Mouse (Mus musculus): ENCODE results near the gene Eme1. TPM values are rescaled to one million over a fixed set of nuclear protein-coding genes. Genes with fewer than 3 reads are reported as not detected.
A peak's percentile ranks its signal among the peaks of the same experiment; 100 is the strongest.
"Not testable (repeated sequence)": the region's sequence is repeated elsewhere in the genome, so short reads cannot be mapped to it uniquely, and the experiment has no call there.

Gene Eme1
- polyA plus RNA-seq (2014; fragmentation: Nextera tagmentation; extraction: Ambion mirVana) = 33.9 and 37.4 TPM in 2 replicates

GRCm38 (mm10) chr11:94653663-94654436, at the start of gene Eme1, which contains the start of gene Mrpl27:
Gene Eme1, minus strand, starts transcription at chr11:94653964.
Gene Mrpl27, plus strand, starts transcription at chr11:94653767.
- ATAC-seq (ENCODE audit: low FRiP score) = peak; percentile 92
- under 1% methylated on average over 32 of the region's 32 CpGs for WGBS
- peak within 1 kb of the TSS; percentile 73 for H3K9ac ChIP-seq (ENCODE audit: low read depth, low read length)
- peak within 1 kb of the TSS; percentile 63 for H3K4me3 ChIP-seq (ENCODE audit: low read depth, low read length)
- H3K36me3 ChIP-seq (ENCODE audit: control insufficient read depth, insufficient read depth, low read length) = no peaks in the 10 kb centered on the region
- H3K27me3 ChIP-seq (ENCODE audit: control insufficient read depth, insufficient read depth, low read length) = no peaks in the 10 kb centered on the region
- DNase-seq (ENCODE audit: low spot score) = peak; percentile 88
- no peaks in the 10 kb centered on the region for H3K9me3 ChIP-seq (ENCODE audit: control insufficient read depth, low read length)
- H3K4me2 ChIP-seq (replicated peaks; ENCODE audit: low read depth, low read length) = peak within 1 kb of the TSS; percentile 71
- no peaks in the 10 kb centered on the region for H3K4me1 ChIP-seq (replicated peaks; ENCODE audit: control insufficient read depth, insufficient read depth, low read length)
- H3K27ac ChIP-seq (ENCODE audit: low read depth, low read length) = peak within 1 kb of the TSS; percentile 89

- 62% methylated on average over 3 of the region's 3 CpGs for WGBS
- no peak for DNase-seq (ENCODE audit: low spot score)
- Histone ChIP-seq H3K4me1 (replicated peaks; ENCODE audit: control insufficient read depth, insufficient read depth, low read length) (no peaks in the 10 kb centered on the region; the same call in 1 of the 2 replicates), H3K9me3 (ENCODE audit: control insufficient read depth, low read length) (no peaks in the 10 kb centered on the region), H3K27me3 (ENCODE audit: control insufficient read depth, insufficient read depth, low read length) (no peaks in the 10 kb centered on the region), H3K9ac (ENCODE audit: low read depth, low read length) (no peak overlapping the region), H3K4me3 (ENCODE audit: low read depth, low read length) (no peak overlapping the region), H3K36me3 (ENCODE audit: control insufficient read depth, insufficient read depth, low read length) (no peaks in the 10 kb centered on the region), H3K27ac (ENCODE audit: low read depth, low read length) (no peak overlapping the region), H3K4me2 (replicated peaks; ENCODE audit: low read depth, low read length) (no peak overlapping the region)
- ATAC-seq (ENCODE audit: low FRiP score) = no peak
Observed at GRCm38 (mm10) chr11:94702216-94702610, 48.4 kb upstream of the Eme1 start.

GRCm38 (mm10) chr11:94701401-94702215, 47.8 kb upstream of the Eme1 start:
- Histone ChIP-seq H3K9me3 (ENCODE audit: control insufficient read depth, low read length) (no peaks in the 10 kb centered on the region), H3K27ac (ENCODE audit: low read depth, low read length) (no peak overlapping the region), H3K4me3 (ENCODE audit: low read depth, low read length) (no peak overlapping the region), H3K27me3 (ENCODE audit: control insufficient read depth, insufficient read depth, low read length) (no peaks in the 10 kb centered on the region), H3K4me1 (replicated peaks; ENCODE audit: control insufficient read depth, insufficient read depth, low read length) (no peaks in the 10 kb centered on the region; the same call in 1 of the 2 replicates), H3K4me2 (replicated peaks; ENCODE audit: low read depth, low read length) (no peak overlapping the region), H3K9ac (ENCODE audit: low read depth, low read length) (no peak overlapping the region), H3K36me3 (ENCODE audit: control insufficient read depth, insufficient read depth, low read length) (no peaks in the 10 kb centered on the region)
- whole genome bisulfite sequencing = 63% methylated on average over 27 of the region's 27 CpGs
- ATAC-seq (ENCODE audit: low FRiP score) (no peak), DNase-seq (ENCODE audit: low spot score) (no peak)

- H3K27ac ChIP-seq (ENCODE audit: low read depth, low read length) = no peak overlapping the region
- DNase-seq (ENCODE audit: low spot score) (no peak), ATAC-seq (ENCODE audit: low FRiP score) (no peak)
- H3K9ac ChIP-seq (ENCODE audit: low read depth, low read length) = no peak overlapping the region
- no peak overlapping the region for H3K4me2 ChIP-seq (replicated peaks; ENCODE audit: low read depth, low read length)
- no peaks in the 10 kb centered on the region; the same call in 1 of the 2 replicates for H3K4me1 ChIP-seq (replicated peaks; ENCODE audit: control insufficient read depth, insufficient read depth, low read length)
- H3K9me3 ChIP-seq (ENCODE audit: control insufficient read depth, low read length) = no peaks in the 10 kb centered on the region
- no peaks in the 10 kb centered on the region for H3K36me3 ChIP-seq (ENCODE audit: control insufficient read depth, insufficient read depth, low read length)
- H3K27me3 ChIP-seq (ENCODE audit: control insufficient read depth, insufficient read depth, low read length) = no peaks in the 10 kb centered on the region
- H3K4me3 ChIP-seq (ENCODE audit: low read depth, low read length) = no peak overlapping the region
- WGBS = 100% methylated on average over 3 of the region's 3 CpGs
Observed at GRCm38 (mm10) chr11:94699399-94699798, 45.6 kb upstream of the Eme1 start.

DNA sequence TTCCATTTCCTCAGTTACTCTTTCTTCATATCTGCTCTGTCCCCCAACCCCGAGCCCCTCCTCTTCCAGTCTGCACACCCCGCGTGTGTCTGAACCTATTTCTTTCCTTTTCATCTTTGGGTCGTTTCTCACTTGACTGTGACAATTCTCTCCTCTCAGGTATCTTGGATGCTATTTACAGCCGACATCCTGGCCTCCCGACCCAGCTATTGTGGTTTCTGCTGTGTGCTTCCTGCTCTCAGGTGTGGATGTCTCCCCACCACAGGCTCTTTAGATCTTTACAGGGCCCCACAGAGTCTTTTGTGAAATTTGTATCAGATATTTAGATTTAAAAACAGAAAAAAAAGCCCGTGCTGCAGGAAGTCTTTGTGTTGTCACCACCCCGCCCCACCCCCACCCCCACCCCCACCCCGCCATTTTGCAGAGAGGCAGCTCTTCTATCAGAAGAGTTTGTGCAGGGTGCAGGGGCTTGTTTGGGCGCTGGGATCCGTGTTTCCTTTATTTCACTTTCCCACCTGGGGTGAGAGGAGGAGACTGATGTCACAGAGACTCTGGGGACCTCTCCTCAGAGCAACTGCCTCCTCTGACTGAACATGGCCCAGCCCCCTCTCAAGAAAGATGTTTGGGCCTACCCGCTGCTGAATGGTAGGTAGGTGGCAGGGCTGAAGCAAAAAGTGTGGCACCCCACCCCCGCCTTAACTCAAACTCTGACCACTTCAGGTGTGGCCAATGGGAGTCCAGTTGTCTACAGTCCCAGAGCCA, 44.1 kb upstream of the Eme1 start:
- Histone ChIP-seq H3K9ac (ENCODE audit: low read depth, low read length) (no peak overlapping the region), H3K27ac (ENCODE audit: low read depth, low read length) (no peak overlapping the region), H3K4me1 (replicated peaks; ENCODE audit: control insufficient read depth, insufficient read depth, low read length) (no peaks in the 10 kb centered on the region; the same call in 1 of the 2 replicates), H3K9me3 (ENCODE audit: control insufficient read depth, low read length) (no peaks in the 10 kb centered on the region), H3K36me3 (ENCODE audit: control insufficient read depth, insufficient read depth, low read length) (no peaks in the 10 kb centered on the region), H3K4me3 (ENCODE audit: low read depth, low read length) (no peak overlapping the region), H3K27me3 (ENCODE audit: control insufficient read depth, insufficient read depth, low read length) (no peaks in the 10 kb centered on the region), H3K4me2 (replicated peaks; ENCODE audit: low read depth, low read length) (no peak overlapping the region)
- WGBS = 43% methylated on average over 13 of the region's 13 CpGs
- no peak for ATAC-seq (ENCODE audit: low FRiP score)
- DNase-seq (ENCODE audit: low spot score) = no peak

DNA sequence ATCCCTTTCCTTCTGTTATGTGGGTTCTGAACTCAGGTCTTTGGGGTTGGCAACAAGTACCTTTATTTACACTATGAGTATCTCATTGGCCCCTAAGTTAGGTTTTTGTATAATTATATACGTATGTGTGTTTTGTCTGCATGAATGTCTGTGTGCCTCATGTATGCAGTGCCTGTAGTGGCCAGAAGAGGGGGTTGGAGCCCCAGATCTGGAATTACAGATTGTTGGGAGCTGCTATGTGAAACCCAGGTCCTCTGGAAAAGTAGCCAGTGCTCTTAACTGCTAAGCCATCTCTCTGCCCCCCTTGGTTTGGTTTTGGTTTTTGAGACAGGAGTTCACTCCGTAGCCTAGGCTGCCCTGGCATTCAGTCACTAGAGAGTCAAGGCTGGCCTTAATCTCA, 43.4 kb upstream of the Eme1 start:
- no peak for DNase-seq (ENCODE audit: low spot score)
- WGBS = 90% methylated on average over 2 of the region's 2 CpGs
- ATAC-seq (ENCODE audit: low FRiP score) = no peak
- H3K9ac ChIP-seq (ENCODE audit: low read depth, low read length) = no peak overlapping the region
- no peak overlapping the region for H3K4me3 ChIP-seq (ENCODE audit: low read depth, low read length)
- no peak overlapping the region for H3K27ac ChIP-seq (ENCODE audit: low read depth, low read length)
- H3K9me3 ChIP-seq (ENCODE audit: control insufficient read depth, low read length) = no peaks in the 10 kb centered on the region
- no peaks in the 10 kb centered on the region for H3K36me3 ChIP-seq (ENCODE audit: control insufficient read depth, insufficient read depth, low read length)
- no peaks in the 10 kb centered on the region for H3K27me3 ChIP-seq (ENCODE audit: control insufficient read depth, insufficient read depth, low read length)
- H3K4me1 ChIP-seq (replicated peaks; ENCODE audit: control insufficient read depth, insufficient read depth, low read length) = no peaks in the 10 kb centered on the region; the same call in 1 of the 2 replicates
- H3K4me2 ChIP-seq (replicated peaks; ENCODE audit: low read depth, low read length) = no peak overlapping the region

GRCm38 (mm10) chr11:94695508-94695907, 41.7 kb upstream of the Eme1 start:
- no peak overlapping the region for H3K4me3 ChIP-seq (ENCODE audit: low read depth, low read length)
- no peaks in the 10 kb centered on the region for H3K27me3 ChIP-seq (ENCODE audit: control insufficient read depth, insufficient read depth, low read length)
- no peaks in the 10 kb centered on the region for H3K9me3 ChIP-seq (ENCODE audit: control insufficient read depth, low read length)
- no peak overlapping the region for H3K9ac ChIP-seq (ENCODE audit: low read depth, low read length)
- no peak overlapping the region for H3K27ac ChIP-seq (ENCODE audit: low read depth, low read length)
- no peaks in the 10 kb centered on the region for H3K36me3 ChIP-seq (ENCODE audit: control insufficient read depth, insufficient read depth, low read length)
- WGBS = 86% methylated on average over 6 of the region's 6 CpGs
- no peak for DNase-seq (ENCODE audit: low spot score)
- no peak overlapping the region for H3K4me2 ChIP-seq (replicated peaks; ENCODE audit: low read depth, low read length)
- no peaks in the 10 kb centered on the region for H3K4me1 ChIP-seq (replicated peaks; ENCODE audit: control insufficient read depth, insufficient read depth, low read length)
- ATAC-seq (ENCODE audit: low FRiP score) = no peak

GRCm38 (mm10) chr11:94692502-94692901, 38.7 kb upstream of the Eme1 start:
- not testable (repeated sequence) for H3K9ac ChIP-seq (ENCODE audit: low read depth, low read length); H3K4me2 ChIP-seq (replicated peaks; ENCODE audit: low read depth, low read length); H3K4me1 ChIP-seq (replicated peaks; ENCODE audit: control insufficient read depth, insufficient read depth, low read length); DNase-seq (ENCODE audit: low spot score); H3K27me3 ChIP-seq (ENCODE audit: control insufficient read depth, insufficient read depth, low read length); H3K27ac ChIP-seq (ENCODE audit: low read depth, low read length); ATAC-seq (ENCODE audit: low FRiP score); H3K9me3 ChIP-seq (ENCODE audit: control insufficient read depth, low read length); H3K4me3 ChIP-seq (ENCODE audit: low read depth, low read length); H3K36me3 ChIP-seq (ENCODE audit: control insufficient read depth, insufficient read depth, low read length)

Data from hindbrain, embryonic 11.5 days (tissue).